Mouse (Mus musculus) neutrophil, adult 59 days (primary cell): ENCODE data around the gene Olfr1089. TPM values are rescaled to one million over a fixed set of nuclear protein-coding genes. Genes with fewer than 3 reads are reported as not detected.

Experiments
- total RNA-seq, 2 experiments: library from RNA; stranded (reverse); gene quantifications; 1 replicate in 1 of 2; 2 replicates in 1 of 2; pipeline ENCODE4 v1.2.4; 2023

Olfr1089 gene
- total RNA-seq = not detected

GRCm38 (mm10) chr2:86733601-86734000 is at the start of gene Olfr1089:
Olfr1089 (minus strand) TSS chr2:86733701.

GRCm38 (mm10) chr2:86782179-86782578 is 48.7 kb upstream of the Olfr1089 start, which contains the start of gene Olfr1093:
Olfr1093 (plus strand) TSS chr2:86782479.

GRCm38 (mm10) chr2:86758893-86759292 is 25.4 kb upstream of the Olfr1089 start, which contains the start of gene Olfr1090:
Olfr1090 (minus strand) TSS chr2:86758993.

DNA sequence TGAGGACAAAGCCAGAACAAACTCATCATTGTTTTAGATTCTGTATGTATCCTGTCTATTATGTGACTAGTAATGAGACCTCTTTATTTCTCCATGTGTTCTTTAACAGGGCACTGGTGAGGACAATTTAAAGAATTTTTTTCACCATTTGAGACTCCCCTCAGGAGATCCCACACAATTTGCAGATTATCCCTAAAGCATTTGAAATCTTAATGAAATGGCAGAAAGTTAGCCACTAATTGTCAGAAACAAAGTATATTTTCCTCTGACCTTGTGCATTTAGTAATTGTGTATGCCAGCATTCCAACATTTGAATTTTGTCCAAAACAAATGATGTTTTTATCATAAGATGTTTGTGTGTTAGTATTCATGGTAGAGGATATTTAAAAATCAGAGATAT is 35.2 kb downstream of the Olfr1089 start, which contains the start of gene Olfr1087:
TSS of gene Olfr1087 (minus strand) at position 101 of the 400 bp plus-strand sequence.

Other genes starting within 250 kb of the Olfr1089 start
- not detected for gene Olfr228, start 246.3 kb downstream of the Olfr1089 start, total RNA-seq
- gene Olfr1076, start 225.2 kb downstream of the Olfr1089 start, total RNA-seq = not detected
- not detected for gene Olfr1079, start 191.2 kb downstream of the Olfr1089 start, total RNA-seq
- gene Olfr1080, start 175.5 kb downstream of the Olfr1089 start, total RNA-seq = not detected
- not detected for gene Olfr1082, start 134.7 kb downstream of the Olfr1089 start, total RNA-seq
- not detected for gene Olfr1084, start 94.0 kb downstream of the Olfr1089 start, total RNA-seq
- gene Olfr1085, start 71.7 kb downstream of the Olfr1089 start, total RNA-seq = not detected
- gene Olfr1086, start 53.6 kb downstream of the Olfr1089 start, total RNA-seq = not detected
- not detected for gene Olfr1087, start 35.3 kb downstream of the Olfr1089 start, total RNA-seq
- not detected for gene Olfr1090, start 25.3 kb upstream of the Olfr1089 start, total RNA-seq
- not detected for gene Olfr1093, start 48.8 kb upstream of the Olfr1089 start, total RNA-seq
- not detected for gene Olfr141, start 76.3 kb upstream of the Olfr1089 start, total RNA-seq
- gene Olfr1094, start 91.0 kb upstream of the Olfr1089 start, total RNA-seq = not detected
- gene Olfr1095, start 118.0 kb upstream of the Olfr1089 start, total RNA-seq = not detected
- not detected for gene Gm13723, start 141.1 kb upstream of the Olfr1089 start, total RNA-seq
- gene Olfr1097, start 158.5 kb upstream of the Olfr1089 start, total RNA-seq = not detected
- gene Olfr1098, start 190.8 kb upstream of the Olfr1089 start, total RNA-seq = not detected
- gene Olfr1099, start 227.0 kb upstream of the Olfr1089 start, total RNA-seq = not detected
- not detected for gene Olfr1100, start 246.3 kb upstream of the Olfr1089 start, total RNA-seq